Mouse (Mus musculus): ENCODE results near the gene Olfr148.

Olfr148 gene

DNA sequence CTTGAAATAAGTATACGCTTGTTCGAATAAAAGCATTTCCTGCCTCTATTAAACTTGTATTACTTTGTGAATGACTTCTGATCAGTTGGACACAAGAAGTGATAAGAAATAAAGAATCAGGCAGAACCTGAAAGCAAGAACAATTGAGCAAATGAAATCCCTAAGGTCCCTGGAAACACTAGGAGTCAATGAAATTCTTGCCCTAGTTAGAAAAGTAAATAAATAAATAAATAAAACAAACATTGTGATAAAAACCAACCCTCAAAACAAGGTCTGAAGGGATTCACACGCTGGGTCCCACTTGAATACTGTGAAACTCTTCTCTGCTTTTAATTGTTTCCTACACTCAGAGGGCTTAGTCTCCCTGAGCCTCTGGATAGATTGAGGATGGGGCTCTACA lies at the start of gene Olfr148:
Gene Olfr148 (plus strand): TSS at position 301 of the 400 bp plus-strand sequence.
- no peak for DNase-seq

DNA sequence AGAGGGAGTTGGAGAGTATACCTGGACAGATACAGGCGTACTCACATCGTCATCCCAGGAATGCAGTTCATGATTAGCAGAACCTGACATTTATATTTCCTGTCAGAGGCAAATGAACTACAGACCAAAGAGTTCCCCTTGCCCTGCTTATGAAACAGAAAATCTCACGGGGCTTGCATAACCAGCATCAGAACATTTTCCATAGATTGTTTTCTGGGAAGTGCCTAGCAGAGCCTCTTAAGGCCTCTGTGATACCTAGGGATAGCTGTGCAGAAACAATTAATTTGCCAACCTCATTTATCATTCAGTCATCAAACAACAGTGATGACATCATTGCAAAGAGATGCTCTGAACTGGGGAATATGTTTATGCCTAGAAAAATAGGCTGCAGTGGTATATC lies 35.0 kb upstream of the Olfr148 start, which contains the start of gene Olfr959:
Gene Olfr959 (minus strand): TSS at position 101 of the 400 bp plus-strand sequence.
- no peak for DNase-seq

- DNase-seq: no peak
These were observed 33.4 kb upstream of the Olfr148 start for GRCm38 (mm10) chr9:39577050-39577449.

GRCm38 (mm10) chr9:39602536-39603332 lies 7.7 kb upstream of the Olfr148 start:
- no peak for DNase-seq

GRCm38 (mm10) chr9:39603333-39603845 lies 7.1 kb upstream of the Olfr148 start:
- no peak for DNase-seq

DNA sequence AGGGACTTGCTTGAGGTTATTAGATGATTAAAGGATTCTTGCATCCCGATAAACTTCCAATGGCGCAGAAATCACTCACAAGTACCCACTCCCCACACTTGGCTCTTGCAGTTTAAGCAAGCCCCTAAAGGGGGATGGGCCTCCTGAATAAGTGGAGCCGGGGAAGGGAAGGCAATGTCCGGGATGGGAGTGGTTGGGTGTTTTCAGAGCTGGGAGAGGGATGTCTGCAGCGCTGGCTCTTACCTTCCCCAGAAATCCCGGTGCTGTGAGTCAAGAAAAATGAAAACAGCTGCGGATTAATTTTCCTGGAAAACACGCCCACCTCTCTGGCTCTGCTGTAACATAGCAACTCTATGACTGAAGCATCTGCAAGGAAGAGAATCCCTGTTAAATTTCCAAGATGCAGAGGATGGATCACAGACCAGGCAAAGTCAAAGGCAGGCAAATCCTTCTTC lies 6.4 kb upstream of the Olfr148 start, which contains the start of gene AW551984:
Gene AW551984 (minus strand): TSS at position 405 of the 455 bp plus-strand sequence.
- DNase-seq: no peak

DNA sequence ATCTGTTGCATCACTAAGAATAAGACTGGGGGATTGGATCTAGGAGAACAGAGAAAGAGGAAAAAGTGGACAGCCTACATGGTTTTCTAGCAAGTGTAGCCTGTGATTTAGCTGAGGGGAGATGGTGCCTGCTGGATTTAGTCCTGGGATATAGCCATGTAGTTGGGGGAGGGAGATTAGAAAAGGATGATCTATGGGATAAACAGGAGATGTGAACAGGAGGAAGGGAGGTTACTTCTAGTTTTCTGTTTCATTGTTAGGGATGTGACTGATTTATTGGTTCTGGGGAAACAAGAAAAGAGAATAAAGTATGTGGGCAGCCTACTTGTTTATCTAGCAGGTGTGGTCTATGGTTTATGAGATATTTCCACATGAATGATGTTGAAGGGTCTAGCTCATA lies 2.0 kb upstream of the Olfr148 start:
- DNase-seq: no peak

GRCm38 (mm10) chr9:39611953-39612352 lies 1.5 kb downstream of the Olfr148 start:
- no peak for DNase-seq

GRCm38 (mm10) chr9:39621073-39621472 lies 10.6 kb downstream of the Olfr148 start, which contains the start of gene Olfr960:
Gene Olfr960, plus strand, starts transcription at chr9:39621373.
- no peak for DNase-seq

GRCm38 (mm10) chr9:39623783-39624182 lies 13.3 kb downstream of the Olfr148 start:
- DNase-seq: no peak

DNA sequence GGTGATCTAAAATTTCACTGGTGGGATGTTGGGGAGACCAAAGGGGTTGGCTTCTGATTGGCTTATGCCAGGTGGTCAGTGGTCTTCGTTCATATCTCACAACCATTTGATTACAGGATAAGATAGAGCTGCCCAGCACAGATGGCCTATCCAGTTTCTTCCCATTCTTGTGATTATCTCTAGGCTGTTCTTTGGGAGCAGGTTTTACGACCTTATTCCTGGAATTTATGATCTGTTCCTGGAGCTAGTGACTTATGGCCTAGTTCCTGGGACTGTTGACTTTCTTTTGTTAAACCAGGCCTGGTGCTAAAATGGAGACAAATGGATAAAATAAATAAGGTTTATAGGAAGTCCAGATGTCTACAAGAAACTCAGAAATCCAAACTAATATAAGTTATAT lies 14.3 kb downstream of the Olfr148 start:
- DNase-seq: no peak

DNA sequence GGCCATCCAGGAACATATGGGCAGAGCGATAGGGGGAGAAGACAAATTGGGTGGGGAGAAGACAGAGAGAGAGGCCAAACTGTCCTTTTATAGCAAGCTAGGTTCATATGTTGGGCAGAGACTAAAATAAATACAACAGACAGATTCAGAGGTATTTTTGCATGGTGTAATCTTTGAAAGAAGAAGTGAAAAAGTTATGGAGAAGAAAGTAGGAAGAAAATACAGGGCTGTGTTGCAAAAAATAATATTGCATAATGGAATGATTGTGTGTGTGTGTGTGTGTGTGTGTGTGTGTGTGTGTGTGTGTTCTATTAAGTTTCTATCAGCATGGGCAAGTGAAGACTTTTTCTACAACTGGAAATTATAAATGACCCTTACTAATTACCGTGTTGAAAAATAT lies 18.6 kb downstream of the Olfr148 start:
- DNase-seq: no peak

GRCm38 (mm10) chr9:39633913-39634594 lies 23.6 kb downstream of the Olfr148 start:
- no peak for DNase-seq

DNA sequence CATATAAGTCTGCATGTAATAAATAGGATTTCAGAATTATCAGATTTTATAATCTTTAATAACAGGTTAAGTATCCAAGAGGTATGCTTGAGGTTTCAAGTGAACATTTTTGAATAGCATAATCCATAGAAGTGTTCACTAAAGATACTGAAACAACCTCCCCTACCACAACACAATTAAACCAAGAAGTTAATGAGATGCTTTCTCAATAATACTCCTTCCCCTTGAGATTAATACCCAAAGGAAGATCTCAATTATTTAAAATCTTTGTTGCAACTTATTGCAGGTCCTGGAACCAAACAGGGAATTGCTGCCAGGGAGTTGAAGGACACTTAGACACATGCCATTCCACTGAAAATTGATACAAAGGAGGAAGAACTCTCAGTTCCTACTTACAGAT lies 34.3 kb downstream of the Olfr148 start, which contains the start of gene Olfr961:
Gene Olfr961 (plus strand): TSS at position 301 of the 400 bp plus-strand sequence.
- DNase-seq: no peak

GRCm38 (mm10) chr9:39647382-39647781 lies 36.9 kb downstream of the Olfr148 start:
- DNase-seq: no peak

DNA sequence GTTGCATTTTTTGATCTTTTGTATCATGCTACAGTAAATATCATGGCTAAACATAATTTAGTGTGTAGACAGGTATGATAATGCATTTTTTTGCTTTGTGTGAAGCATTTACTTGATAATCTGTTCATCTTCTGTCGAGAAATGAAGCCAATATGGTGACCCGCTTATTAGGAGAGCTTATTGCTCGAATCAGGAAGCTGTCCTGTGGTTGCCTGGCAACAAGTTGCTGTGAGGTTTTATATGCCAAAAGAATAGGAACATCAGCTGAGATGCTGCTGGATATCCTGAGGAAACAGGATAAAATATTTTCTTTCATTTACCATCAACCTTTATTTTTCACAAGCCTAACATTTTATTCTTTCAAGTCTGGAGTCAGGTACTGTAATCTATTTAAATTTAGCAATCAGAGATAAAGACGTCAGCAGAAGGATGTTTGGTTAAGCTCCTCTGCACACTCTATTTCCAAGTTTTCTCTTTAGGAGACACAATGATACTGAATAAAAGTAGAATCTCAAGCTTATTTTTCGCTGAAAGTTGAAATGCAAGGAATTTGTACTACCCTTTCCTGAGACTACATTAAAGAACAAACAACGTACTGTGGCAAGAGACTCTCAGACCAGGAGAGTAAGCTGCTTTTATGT lies 44.4 kb downstream of the Olfr148 start:
- no peak for DNase-seq

All from lung, postnatal 14 days (tissue).